Mouse (Mus musculus) cerebellum, adult 9-11 months (tissue): Measurements from ENCODE around the gene Gpr61.
A peak's percentile ranks its signal among the peaks of the same experiment; 100 is the strongest.

Source experiments
- DNase-seq: peaks from one replicate; pipeline ENCODE4 v3.0.0; 2022

The Gpr61 gene

DNA sequence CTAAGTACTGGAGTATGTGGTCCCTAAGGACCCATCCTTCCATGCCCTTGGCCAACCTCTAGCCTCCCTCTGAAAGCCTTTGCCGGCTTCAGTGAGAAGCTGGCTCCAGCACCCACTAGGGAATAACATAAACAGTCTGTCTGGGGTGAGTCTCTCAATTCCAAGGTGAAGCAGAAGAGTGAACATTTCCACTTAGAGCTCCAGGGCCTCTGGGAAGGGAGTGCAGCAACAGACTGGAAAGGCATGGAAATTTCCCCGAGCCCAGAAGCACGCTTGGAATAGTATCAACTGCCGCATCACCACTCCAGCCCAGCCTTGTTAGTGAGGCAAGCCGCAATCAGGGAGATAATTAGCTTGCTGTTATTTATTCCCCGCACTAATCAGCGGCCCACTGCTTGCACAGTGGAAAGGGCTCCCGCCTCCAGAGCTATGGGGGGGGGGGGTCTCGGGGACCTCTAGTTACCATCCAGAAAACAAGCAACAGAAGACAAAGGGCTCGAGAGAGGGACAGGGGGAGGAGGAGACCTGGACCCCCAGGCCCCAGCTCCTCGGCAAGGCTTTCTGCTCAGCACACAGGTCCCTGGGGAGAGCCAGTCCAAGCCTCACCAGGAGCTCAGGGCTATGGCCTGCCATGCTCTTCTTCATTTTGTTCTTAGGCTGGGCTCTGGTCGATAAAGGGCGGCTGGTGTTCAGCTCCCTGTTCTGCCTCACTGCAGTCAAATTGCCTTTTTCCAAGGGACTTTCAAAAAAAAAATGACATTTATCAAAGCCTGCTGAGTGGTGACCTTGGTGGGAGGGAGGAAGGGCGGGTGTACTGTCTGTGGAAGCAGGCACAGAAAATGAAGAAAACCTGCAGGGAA is 20.2 kb upstream of the Gpr61 start:
- DNase-seq: peak; percentile 67

- no peak for DNase-seq
Measured at GRCm38 (mm10) chr3:108169199-108169598, 14.5 kb upstream of the Gpr61 start.

- no peak for DNase-seq
Measured at GRCm38 (mm10) chr3:108167499-108167898, 12.8 kb upstream of the Gpr61 start.

GRCm38 (mm10) chr3:108166486-108167211 is 12.0 kb upstream of the Gpr61 start:
- no peak for DNase-seq

- no peak for DNase-seq
Measured at GRCm38 (mm10) chr3:108165532-108166315, 11.0 kb upstream of the Gpr61 start.

DNA sequence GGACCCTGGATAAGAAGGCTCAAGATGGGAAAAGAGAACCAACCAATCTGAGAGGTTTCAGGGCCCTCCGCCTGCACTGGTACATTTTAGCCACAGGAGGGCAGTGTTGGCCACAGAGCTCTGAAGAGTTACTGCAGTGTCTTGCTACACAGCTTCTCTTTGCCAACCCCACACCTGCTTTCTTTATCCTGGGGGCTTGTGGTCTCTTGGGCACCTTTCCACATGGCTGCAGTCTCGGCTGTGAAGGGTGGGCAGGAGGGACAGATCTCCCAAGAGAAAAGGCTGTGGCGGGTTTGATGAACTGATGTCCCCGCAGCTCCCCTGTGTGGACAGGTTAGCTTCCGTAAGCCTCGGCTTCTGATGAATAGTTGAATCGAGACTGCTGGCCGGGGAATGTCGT is 10.1 kb upstream of the Gpr61 start:
- peak; percentile 83 for DNase-seq

- DNase-seq: no peak
Measured at GRCm38 (mm10) chr3:108164091-108164490, 9.4 kb upstream of the Gpr61 start.

DNA sequence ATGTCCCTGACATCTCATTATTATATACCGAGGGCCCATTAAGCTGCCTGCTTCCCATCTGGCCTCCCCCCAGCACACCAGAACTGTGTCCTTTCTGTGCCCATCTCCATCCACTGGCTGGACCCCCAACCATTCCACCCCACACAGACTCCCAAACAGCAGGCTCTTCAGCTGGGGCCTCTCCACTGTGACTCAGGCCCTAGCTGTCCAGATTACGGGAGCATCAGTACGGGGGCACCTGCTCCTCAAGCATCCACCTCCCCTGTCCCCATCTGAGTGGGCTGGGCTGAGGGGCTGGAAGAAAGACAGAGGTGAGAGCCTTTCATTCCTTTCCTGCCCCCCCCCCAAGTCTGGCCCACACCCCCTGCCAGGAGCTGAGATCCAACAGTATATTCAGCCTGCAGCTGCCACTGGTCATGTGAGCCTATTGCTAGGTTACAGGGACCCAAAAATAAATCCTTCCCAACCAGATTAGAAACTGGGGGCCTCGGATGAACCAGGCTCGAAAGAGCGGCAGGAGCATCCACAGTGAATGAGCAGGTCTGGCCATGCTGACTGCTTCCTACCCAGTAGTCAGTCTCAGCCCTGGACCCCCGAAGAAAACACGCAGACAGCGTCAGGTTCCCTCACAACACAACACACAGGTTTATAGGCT is 3.8 kb upstream of the Gpr61 start:
- no peak for DNase-seq

- DNase-seq: no peak
Measured at GRCm38 (mm10) chr3:108152290-108152689, 2.4 kb downstream of the Gpr61 start.

GRCm38 (mm10) chr3:108147386-108148235 is 7.1 kb downstream of the Gpr61 start:
- peak; percentile 84 for DNase-seq

DNA sequence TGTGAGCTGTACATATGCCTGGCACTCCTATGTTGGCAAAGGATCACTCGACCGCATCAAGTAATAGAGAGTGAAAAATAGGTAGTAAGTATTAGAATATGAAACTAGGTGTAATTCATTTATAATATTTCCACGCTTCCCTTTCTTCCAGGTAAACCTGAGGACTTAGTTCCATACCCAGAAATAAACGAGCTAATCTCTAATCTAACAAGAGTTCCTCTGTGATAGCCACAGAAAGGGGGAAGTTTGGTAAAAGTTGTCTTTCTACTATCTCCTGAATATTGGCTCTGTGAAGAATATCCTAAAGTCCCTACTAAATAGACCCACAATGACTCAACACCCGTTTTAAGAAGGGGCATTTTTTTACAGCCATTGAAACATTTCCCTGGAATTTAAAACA is 8.0 kb downstream of the Gpr61 start:
- DNase-seq: no peak

- DNase-seq: peak; percentile 91
Measured at GRCm38 (mm10) chr3:108145534-108146445, 8.9 kb downstream of the Gpr61 start, which contains the start of gene Gnai3. Gene Gnai3, minus strand, starts transcription at chr3:108146146.

DNA sequence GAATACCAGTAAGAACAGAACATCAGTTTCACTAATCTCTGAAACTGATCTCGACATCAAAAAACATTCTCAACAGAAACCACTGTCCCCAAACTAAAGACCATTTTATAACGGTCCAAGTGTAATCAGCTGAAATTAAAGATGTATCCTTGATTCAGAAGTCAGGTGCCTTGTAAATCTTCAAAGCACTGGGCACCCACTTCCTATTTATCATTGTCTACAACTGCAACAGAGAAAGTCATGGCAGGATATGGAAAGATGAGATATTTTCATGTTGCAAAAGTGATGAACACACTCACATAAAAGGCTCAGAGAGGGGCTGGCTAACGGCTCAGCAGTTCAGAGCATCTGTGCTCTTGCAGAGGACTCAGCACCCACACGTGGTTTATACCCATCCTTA is 13.9 kb downstream of the Gpr61 start:
- DNase-seq: no peak

GRCm38 (mm10) chr3:108139113-108139512 is 15.6 kb downstream of the Gpr61 start:
- no peak for DNase-seq

DNA sequence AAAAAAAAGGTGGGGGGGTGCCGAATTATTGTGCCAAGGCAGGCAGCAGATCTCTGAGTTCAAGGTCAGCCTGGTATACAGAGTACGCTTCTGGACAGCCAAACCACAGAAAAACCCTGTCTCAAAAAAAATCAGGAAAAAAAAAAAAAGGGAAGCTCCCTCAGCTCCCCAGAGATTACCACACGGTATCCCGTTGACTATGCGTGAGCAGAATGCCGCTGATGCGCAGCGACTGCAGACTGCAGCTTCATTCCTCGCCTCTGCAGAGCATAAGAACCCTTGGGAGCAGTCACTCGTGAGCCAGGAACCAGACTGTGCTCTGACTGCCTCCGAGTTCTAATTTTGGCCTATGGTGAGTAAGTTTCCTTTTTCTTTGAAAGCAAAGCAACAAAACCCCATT is 20.0 kb downstream of the Gpr61 start:
- no peak for DNase-seq

DNA sequence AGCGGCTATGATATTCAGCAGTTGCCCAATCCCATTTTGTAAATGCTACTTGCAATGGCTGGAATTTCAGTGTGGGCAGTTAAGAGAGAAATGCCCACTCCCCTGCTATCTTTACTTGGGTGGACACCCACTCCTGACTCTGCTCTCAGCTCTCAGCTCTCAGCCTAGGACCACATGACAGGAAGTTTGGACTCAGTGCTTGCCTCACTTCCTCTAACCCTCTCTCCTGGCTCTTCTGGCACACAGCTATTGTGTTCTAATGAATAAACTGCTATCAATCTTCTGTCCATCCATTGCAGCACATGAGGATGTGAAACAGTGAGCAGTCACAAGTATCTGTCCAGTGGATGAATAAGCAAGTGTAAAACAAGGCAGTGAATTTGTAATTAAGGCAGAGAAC is 22.2 kb downstream of the Gpr61 start:
- DNase-seq: no peak

DNA sequence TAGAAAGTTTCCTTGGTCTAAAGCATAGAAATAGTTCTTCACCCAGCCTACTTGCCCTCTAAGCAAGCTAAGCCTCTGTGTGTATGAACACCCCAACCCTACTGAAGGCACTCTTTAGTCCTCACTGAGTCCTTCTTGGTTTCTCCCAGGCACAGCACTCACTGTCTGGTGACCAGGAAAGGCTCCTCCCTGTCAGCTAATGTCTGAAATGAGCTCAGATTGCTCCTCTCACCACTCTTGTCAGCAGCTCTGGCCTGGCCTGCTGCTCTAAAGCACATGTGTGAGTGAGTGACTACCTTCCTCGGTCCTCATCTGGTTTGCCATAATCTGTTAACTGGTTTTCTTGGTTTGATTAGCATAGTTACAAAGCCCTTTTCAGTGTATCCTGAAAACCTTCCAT is 22.9 kb downstream of the Gpr61 start:
- DNase-seq: no peak

GRCm38 (mm10) chr3:108131216-108131615 is 23.5 kb downstream of the Gpr61 start:
- no peak for DNase-seq

DNA sequence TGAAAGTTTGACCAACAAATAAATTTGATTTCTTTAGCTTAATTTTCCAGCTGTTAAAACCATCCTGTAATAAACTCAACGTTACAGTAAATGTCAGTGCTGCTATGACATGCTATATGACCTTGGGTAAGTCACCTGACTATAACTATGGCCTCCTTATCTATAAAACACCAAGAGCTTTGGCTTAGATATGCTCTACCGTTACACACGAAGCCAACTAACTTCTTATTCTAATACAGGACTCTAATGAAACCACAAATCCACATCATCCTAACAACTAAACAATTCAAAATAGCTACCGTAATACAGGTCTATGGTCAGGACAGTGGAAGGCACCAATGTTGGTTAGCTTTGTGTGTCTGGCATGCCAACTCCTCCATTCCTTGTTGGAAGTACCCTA is 24.9 kb downstream of the Gpr61 start:
- DNase-seq: no peak

GRCm38 (mm10) chr3:108129367-108129766 is 25.3 kb downstream of the Gpr61 start:
- DNase-seq: no peak

GRCm38 (mm10) chr3:108128520-108128919 is 26.2 kb downstream of the Gpr61 start:
- DNase-seq: no peak
